Mouse (Mus musculus): ENCODE data around the gene Sc5d. TPM values are rescaled to one million over a fixed set of nuclear protein-coding genes. Genes with fewer than 3 reads are reported as not detected.

Gene Sc5d
- polyA plus RNA-seq, 1 experiment: 65.9 TPM

DNA sequence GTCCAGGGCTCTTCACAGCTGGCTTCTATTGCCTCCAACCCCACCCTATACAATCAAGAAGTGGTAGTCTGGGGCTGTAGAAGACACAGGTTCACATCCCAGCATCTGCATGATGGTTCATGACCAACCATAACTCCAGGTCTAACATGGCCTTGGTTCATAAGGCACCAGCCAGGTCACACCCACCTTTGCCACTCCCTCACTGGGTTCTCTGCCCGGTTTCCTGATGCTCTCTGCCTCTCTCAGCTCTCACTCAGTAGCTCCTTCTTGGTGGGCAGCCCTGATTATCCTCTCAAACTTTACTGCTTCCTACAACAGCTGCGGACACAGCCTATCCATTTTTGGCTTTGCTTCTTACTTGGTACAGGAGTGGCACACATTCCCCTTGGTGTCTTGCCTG lies 33.7 kb downstream of the Sc5d start:
- no peaks in the 10 kb centered on the region for H3K4me1 ChIP-seq (ENCODE audit: control insufficient read depth, insufficient read depth, low read length)
- no peak overlapping the region for H3K27ac ChIP-seq (ENCODE audit: insufficient read depth, low read length)
- no peak for TF ChIP-seq POLR2A (IDR thresholded peaks at IDR 0.05; ENCODE audit: low read depth, low read length)
- TF ChIP-seq CTCF (IDR thresholded peaks at IDR 0.05; ENCODE audit: borderline replicate concordance, insufficient read depth, low read length): no peak
- H3K4me3 ChIP-seq (ENCODE audit: insufficient read depth, low read length): no peak overlapping the region

DNA sequence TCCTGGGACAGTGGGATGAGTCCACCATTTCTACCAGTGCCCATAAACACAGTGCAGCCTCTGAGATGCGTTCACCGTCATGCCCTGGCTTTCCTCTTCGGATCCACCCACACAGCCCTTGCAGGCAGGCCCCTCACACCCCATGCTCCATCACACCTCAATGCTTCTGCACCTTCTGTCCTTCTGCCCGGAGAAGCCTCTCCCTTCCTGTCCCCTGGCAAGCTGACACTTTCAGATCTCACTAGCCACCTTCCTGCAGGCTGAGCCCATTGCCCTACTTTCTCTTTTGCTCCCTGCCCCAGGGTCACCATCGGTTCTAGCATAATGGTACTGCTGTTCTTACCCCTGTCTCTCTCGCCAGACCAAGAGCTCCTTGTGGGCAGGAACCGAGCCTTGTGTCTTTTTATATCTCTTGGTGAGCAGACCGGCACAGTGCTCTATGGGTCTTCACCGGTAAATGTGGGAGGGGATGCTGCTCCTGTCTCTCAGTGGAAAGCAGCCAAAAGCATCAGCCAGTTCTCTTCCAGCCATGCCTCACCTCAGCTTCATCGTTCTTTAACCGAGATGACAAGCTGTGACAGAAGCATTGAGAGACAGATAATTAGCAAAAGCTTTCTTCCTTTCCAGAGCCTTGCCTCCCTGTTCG lies 34.5 kb downstream of the Sc5d start:
- no peak for TF ChIP-seq POLR2A (IDR thresholded peaks at IDR 0.05; ENCODE audit: low read depth, low read length)
- TF ChIP-seq CTCF (IDR thresholded peaks at IDR 0.05; ENCODE audit: borderline replicate concordance, insufficient read depth, low read length): no peak
- H3K4me1 ChIP-seq (ENCODE audit: control insufficient read depth, insufficient read depth, low read length): no peaks in the 10 kb centered on the region
- H3K27ac ChIP-seq (ENCODE audit: insufficient read depth, low read length): no peak overlapping the region
- H3K4me3 ChIP-seq (ENCODE audit: insufficient read depth, low read length): no peak overlapping the region

DNA sequence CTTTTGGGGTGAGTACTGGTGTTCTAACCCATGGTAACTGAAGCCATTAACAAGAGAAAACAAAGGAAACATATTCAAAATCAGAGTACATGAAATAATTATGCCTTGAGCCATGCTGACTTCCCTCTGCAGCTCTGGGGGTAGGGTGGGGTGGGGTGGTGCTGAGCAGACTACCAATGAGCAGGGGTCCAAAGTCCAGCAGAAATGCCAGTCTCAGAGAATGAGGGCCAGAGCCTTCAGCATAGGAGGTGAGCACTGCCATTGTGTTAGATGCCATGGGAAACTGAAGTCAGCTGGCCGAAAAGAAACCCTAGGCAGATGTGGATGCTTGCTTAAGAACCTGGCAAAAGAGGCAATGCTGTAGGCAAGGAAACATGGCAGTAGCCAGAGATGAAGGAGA lies 36.3 kb downstream of the Sc5d start:
- no peak for TF ChIP-seq CTCF (IDR thresholded peaks at IDR 0.05; ENCODE audit: borderline replicate concordance, insufficient read depth, low read length)
- TF ChIP-seq POLR2A (IDR thresholded peaks at IDR 0.05; ENCODE audit: low read depth, low read length): no peak
- H3K4me3 ChIP-seq (ENCODE audit: insufficient read depth, low read length): no peak overlapping the region
- no peaks in the 10 kb centered on the region for H3K4me1 ChIP-seq (ENCODE audit: control insufficient read depth, insufficient read depth, low read length)
- H3K27ac ChIP-seq (ENCODE audit: insufficient read depth, low read length): no peak overlapping the region

DNA sequence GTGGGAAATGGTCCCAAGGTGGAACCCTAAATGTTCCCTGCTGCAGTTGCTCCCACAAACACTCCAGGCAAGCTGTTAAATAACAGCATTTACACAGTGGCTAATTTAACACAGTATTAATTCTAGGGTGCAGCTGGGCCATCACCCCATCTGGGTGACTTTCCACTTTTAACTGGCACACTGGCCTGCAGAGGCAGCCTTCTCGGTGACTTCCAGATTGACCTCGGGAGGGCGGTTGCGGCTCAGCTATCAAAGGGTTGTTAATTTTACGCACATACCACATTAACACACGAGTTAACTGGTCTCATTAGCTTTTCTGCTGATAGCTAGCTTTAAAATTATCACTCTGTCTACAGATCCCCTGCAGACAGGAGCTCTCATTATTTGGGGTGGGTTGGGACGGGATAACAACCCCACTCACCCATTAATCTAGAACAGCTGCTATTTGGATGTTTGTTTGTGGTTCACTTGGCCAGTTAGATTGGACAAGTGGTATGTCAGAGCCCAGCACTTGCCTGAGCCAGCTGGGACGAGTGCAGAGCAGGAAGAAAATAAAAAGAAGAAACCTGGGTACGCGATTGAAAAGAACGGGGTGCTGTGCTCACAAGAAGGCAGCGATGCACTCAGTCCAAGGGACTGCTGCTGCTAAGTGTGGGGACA lies 44.9 kb downstream of the Sc5d start:
- H3K4me3 ChIP-seq (ENCODE audit: insufficient read depth, low read length): no peak overlapping the region
- TF ChIP-seq CTCF (IDR thresholded peaks at IDR 0.05; ENCODE audit: borderline replicate concordance, insufficient read depth, low read length) (no peak), POLR2A (IDR thresholded peaks at IDR 0.05; ENCODE audit: low read depth, low read length) (no peak)
- no peaks in the 10 kb centered on the region for H3K4me1 ChIP-seq (ENCODE audit: control insufficient read depth, insufficient read depth, low read length)
- no peak overlapping the region for H3K27ac ChIP-seq (ENCODE audit: insufficient read depth, low read length)

DNA sequence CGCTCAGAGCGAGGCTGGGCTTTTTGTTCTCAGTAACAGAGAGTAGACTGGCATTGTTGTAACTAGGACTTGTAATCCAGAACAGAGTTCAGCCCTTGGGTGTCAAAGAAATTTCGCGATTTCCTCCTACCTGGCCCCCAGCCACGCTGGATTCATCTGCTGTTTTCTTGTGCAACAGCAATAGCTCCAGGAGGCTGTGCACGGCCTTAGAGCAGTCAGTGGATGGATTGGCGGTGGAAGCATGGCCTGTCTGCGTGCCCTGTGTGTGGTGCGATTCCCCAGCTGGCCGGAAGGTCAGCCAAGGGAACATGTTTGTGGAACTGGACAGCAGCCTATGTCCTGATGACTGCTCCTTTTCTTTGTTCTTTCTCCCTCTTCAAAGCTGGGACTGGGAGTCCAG lies 46.4 kb downstream of the Sc5d start:
- no peak overlapping the region for H3K4me3 ChIP-seq (ENCODE audit: insufficient read depth, low read length)
- no peaks in the 10 kb centered on the region for H3K4me1 ChIP-seq (ENCODE audit: control insufficient read depth, insufficient read depth, low read length)
- no peak overlapping the region for H3K27ac ChIP-seq (ENCODE audit: insufficient read depth, low read length)
- TF ChIP-seq CTCF (IDR thresholded peaks at IDR 0.05; ENCODE audit: borderline replicate concordance, insufficient read depth, low read length): no peak
- no peak for TF ChIP-seq POLR2A (IDR thresholded peaks at IDR 0.05; ENCODE audit: low read depth, low read length)

DNA sequence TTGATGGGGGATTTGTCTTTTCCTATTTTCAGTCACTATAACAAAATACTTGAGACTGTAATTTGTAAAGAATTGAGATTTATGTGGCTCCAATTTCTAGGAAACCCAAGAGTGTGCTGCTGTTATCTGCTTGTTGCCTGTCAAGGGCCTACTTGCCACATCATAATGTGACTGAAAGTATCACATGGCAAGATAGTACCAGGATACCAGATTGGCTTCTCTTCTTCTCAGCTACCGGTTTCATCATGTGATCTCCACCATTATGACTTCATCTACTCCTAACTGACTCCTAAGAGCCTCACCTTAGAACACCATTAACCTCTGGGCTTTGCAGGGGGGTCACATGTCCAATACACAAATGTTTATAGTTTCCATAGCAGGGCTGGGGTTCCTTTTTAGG lies 49.9 kb downstream of the Sc5d start:
- Histone ChIP-seq H3K4me3 (ENCODE audit: insufficient read depth, low read length) (no peak overlapping the region), H3K4me1 (ENCODE audit: control insufficient read depth, insufficient read depth, low read length) (0 out of 2 replicates have a peak, but pooled peaks cover 5% of the 10 kb centered on the region), H3K27ac (ENCODE audit: insufficient read depth, low read length) (no peak overlapping the region)
- TF ChIP-seq POLR2A (IDR thresholded peaks at IDR 0.05; ENCODE audit: low read depth, low read length): no peak
- no peak for TF ChIP-seq CTCF (IDR thresholded peaks at IDR 0.05; ENCODE audit: borderline replicate concordance, insufficient read depth, low read length)

DNA sequence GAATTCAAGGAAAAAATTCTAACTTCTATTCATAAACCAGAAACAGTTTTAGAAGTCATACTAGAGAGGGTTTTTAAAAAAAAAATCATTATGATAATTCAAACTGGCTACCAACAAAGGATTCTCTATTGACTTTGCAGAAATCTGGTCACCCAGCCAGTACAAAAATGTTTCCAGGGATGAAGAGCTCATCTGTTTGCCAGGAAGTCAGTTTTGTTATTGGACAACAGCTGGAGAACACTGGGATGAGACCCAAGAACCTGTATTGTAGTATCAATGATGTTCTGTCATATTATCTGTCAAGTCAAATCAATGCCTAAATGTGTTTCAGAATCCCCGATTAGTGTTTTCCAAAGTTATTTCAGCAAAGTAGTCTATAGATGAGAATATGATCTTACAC lies 50.9 kb downstream of the Sc5d start:
- H3K4me1 ChIP-seq (ENCODE audit: control insufficient read depth, insufficient read depth, low read length): 0 out of 2 replicates have a peak, but pooled peaks cover 5% of the 10 kb centered on the region
- no peak overlapping the region for H3K27ac ChIP-seq (ENCODE audit: insufficient read depth, low read length)
- H3K4me3 ChIP-seq (ENCODE audit: insufficient read depth, low read length): no peak overlapping the region
- TF ChIP-seq CTCF (IDR thresholded peaks at IDR 0.05; ENCODE audit: borderline replicate concordance, insufficient read depth, low read length) (no peak), POLR2A (IDR thresholded peaks at IDR 0.05; ENCODE audit: low read depth, low read length) (no peak)

DNA sequence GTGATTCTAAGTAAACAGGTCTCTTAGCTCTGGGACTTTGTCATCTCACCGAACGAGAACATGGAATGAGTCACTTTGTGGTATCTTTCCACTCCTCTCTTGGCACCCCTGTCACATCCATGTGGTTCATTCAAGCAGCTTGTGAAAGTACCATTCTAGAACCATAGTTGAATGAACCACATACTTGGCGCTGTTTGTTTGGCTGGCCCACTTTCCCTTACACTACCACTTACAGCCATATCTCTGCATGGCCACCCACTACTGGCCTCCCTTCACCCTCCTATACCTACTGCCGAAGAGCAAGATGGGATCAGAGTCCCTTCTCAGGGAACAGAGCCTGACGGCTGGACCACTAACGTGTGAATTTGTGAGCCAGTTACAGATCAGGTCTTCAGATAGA lies 54.4 kb downstream of the Sc5d start:
- TF ChIP-seq POLR2A (IDR thresholded peaks at IDR 0.05; ENCODE audit: low read depth, low read length) (no peak), CTCF (IDR thresholded peaks at IDR 0.05; ENCODE audit: borderline replicate concordance, insufficient read depth, low read length) (no peak)
- Histone ChIP-seq H3K4me3 (ENCODE audit: insufficient read depth, low read length) (no peak overlapping the region), H3K27ac (ENCODE audit: insufficient read depth, low read length) (no peak overlapping the region), H3K4me1 (ENCODE audit: control insufficient read depth, insufficient read depth, low read length) (0 out of 2 replicates have a peak, but pooled peaks cover 5% of the 10 kb centered on the region)

DNA sequence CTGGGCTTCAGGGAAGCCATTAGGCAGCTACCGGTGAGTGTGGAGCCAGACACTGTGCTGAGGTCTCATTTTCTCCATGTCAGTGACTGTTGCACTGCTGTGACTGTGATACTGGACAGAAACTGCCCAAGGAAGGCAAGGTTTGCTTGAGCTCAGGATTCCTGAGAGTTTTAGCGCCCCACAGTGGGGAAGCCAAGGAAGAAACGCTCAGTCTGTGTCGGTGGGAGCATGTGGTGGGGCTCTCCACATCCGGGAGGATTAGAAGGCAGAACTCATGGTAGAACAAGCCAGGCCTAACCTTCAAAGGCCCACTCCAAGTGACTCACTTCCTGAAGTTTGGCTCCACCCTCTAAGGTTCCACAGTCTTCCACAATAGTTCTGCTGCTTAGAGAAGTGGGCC lies 55.6 kb downstream of the Sc5d start:
- TF ChIP-seq POLR2A (IDR thresholded peaks at IDR 0.05; ENCODE audit: low read depth, low read length) (no peak), CTCF (IDR thresholded peaks at IDR 0.05; ENCODE audit: borderline replicate concordance, insufficient read depth, low read length) (no peak)
- Histone ChIP-seq H3K4me1 (ENCODE audit: control insufficient read depth, insufficient read depth, low read length) (0 out of 2 replicates have a peak, but pooled peaks cover 5% of the 10 kb centered on the region), H3K27ac (ENCODE audit: insufficient read depth, low read length) (no peak overlapping the region), H3K4me3 (ENCODE audit: insufficient read depth, low read length) (no peak overlapping the region)

DNA sequence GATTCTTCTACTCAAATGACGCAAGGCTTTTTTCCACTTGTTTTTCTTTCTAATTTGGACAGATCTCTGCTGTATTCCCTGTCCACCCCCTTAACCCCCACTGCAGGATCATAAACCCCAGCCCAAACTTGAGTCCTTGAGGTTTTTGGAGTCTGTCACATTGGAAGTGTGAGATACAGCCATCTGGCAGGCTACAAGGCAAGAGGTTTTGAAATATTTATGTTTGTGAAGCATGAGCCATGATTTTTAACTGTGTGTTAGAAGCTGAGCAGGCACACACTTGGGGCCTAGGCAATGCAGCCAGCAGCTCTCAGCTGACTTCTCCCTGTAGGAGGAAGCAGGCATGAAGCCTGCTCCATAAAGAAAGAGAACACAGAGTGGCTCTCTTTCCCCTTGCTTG lies 57.3 kb downstream of the Sc5d start:
- H3K4me3 ChIP-seq (ENCODE audit: insufficient read depth, low read length): no peak overlapping the region
- H3K27ac ChIP-seq (ENCODE audit: insufficient read depth, low read length): no peak overlapping the region
- TF ChIP-seq CTCF (IDR thresholded peaks at IDR 0.05; ENCODE audit: borderline replicate concordance, insufficient read depth, low read length): no peak
- TF ChIP-seq POLR2A (IDR thresholded peaks at IDR 0.05; ENCODE audit: low read depth, low read length): no peak
- 0 out of 2 replicates have a peak, but pooled peaks cover 5% of the 10 kb centered on the region for H3K4me1 ChIP-seq (ENCODE audit: control insufficient read depth, insufficient read depth, low read length)

Measured in embryonic fibroblast, embryonic 13.5 days (primary cell).